Mouse (Mus musculus): ENCODE results near the gene Cfap58.

The Cfap58 gene

DNA sequence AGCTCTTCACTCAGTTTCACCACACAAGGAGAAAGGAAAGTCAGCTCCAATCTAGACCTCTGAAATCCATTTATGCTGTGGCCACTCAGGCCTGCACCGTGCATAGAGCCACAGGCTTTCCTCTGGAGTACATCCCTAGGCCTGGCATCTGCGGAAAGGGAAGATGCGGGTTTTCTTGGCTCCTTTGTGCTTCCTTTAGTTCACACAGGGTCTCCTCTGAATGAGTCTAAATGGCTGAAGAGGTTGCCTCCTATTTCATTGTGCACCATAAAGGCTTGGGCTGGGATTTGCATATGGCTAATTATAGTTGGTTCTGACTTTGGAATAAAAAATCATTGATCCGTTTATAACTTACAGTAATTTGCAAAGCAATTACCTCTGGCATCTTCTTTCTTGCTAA lies 144.0 kb downstream of the Cfap58 start:
- no peak for DNase-seq (ENCODE audit: low spot score)

Measured in spleen, adult 12 weeks (tissue).